Mouse (Mus musculus) heart, postnatal 0 days (tissue): ENCODE data around the gene Gnai3.

Source experiments
- CTCF ChIP-seq: IDR thresholded peaks from 2 replicates; pipeline ENCODE4 v1.5.1; 2016; ENCODE audit warnings: antibody characterized with exemption, control low read depth, low read depth
- EP300 ChIP-seq: IDR thresholded peaks from 2 replicates; pipeline ENCODE4 v1.6.1; 2016; ENCODE audit warnings: antibody characterized with exemption, low read depth

GRCm38 (mm10) chr3:108167499-108167898 lies 21.6 kb upstream of the Gnai3 start:
- TF ChIP-seq CTCF (no peak), EP300 (no peak)
